Mouse (Mus musculus) ovary, adult 18-20 months (tissue): ENCODE measurements around the gene Safb2.

Experiments used
- DNase-seq: peaks from one replicate; pipeline ENCODE4 v3.0.0; 2022; ENCODE audit warnings: low spot score, mixed read lengths

Gene Safb2

DNA sequence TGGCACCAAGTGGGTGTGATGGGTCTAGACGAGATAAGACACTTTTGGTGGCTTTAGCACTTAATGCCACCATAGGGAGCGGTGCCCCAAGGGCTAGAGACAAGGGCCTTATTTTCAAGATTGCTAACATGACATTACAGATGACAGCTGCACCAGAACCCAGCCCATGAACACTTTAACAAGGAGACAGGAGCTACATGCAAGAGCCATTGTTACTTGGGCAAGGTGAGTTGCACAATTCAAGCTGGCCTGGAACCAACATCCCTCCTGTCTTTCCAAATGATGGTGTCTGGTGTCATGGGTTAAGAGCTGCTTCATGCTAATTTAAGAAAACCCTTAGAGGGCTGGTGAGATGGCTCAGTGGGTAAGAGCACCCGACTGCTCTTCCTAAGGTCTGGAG lies 25.0 kb downstream of the Safb2 start:
- DNase-seq: no peak

GRCm38 (mm10) chr17:56558448-56558847 lies 25.9 kb downstream of the Safb2 start:
- no peak for DNase-seq

GRCm38 (mm10) chr17:56554122-56554551 lies 30.2 kb downstream of the Safb2 start, which contains the start of gene Gm20219:
Gene Gm20219, minus strand, starts transcription at chr17:56554387.
- DNase-seq: no peak

GRCm38 (mm10) chr17:56552781-56553363 lies 31.5 kb downstream of the Safb2 start:
- no peak for DNase-seq

GRCm38 (mm10) chr17:56551841-56552581 lies 32.4 kb downstream of the Safb2 start:
- peak; percentile 54 for DNase-seq

DNA sequence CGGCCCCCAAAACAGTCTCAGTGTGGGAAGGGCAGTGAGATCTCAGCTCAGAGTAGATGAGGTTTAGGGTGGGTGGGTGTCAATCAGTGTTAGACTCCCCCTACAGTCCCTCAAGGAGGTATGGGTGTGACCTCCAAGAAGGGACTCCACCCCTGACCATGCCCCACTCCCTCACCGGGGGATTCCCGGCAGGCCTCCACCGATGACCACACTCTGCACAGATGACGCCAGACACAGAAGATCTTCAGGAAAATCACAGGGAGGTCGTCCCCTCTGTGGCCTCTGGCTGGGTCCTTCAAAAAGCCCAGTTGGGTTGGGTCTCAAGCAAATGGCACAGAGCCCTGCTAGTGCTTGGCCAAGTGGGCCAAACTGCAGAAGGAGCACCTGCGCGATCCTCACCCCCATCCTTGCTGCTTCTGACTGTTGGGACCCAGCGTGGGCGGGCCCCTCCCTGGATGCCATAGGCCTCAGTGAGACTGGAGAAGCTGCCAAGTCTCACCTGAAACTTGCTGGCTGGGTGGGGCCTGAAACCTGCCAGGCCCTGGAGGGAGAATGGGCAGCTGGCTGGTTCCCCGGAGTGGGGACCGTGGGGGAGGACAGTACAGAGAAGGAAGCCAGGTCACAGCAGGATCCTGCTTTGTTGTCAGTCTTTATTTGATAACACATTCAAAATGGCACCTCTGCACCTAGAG lies 33.5 kb downstream of the Safb2 start:
- DNase-seq: no peak

DNA sequence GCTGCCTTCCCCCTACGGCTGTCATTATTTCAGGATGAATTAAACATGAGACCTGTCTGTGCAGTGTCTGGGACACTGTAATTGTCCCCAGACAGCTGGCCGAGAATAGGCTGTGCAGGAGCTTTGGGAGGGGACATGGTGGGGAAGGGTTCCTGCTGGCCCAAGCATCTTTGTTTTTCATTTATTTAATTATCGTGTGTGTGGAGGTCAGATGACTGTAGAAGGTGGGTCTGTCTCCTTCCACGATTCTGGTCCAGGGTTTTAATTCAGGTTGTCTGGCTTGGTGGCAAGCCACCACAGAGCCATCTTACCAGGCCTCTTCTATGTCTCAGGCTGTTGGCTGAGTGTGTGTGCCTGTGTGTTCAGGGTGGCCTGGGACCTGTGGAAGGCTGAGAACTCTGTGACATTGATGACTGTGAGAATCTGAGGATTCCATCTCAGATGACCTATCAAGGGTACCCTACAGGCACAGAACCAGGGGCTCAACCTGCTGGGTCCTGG lies 35.7 kb downstream of the Safb2 start:
- DNase-seq: no peak

GRCm38 (mm10) chr17:56547846-56548604 lies 36.4 kb downstream of the Safb2 start:
- no peak for DNase-seq

GRCm38 (mm10) chr17:56547116-56547845 lies 37.1 kb downstream of the Safb2 start:
- DNase-seq: no peak

- no peak for DNase-seq
These were observed 37.8 kb downstream of the Safb2 start for GRCm38 (mm10) chr17:56546576-56546975.

DNA sequence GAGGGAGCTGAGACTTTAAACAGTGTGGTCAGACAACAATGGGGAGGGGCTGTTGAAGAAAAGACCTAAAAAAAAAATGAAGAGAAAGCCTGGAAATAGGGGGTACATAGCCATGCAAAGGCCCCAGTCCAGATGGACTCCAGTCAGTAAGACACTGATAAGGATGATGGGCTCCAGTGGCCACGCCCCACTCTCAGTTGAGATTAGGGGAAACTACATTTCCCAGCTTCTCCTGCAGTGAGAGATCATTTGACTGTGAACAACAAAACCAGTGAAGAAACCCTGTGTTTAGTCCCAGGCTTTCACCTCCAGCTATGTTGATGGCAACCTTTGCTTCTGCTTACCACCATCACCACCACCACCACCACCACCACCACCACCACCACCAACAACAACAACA lies 38.4 kb downstream of the Safb2 start:
- no peak for DNase-seq

DNA sequence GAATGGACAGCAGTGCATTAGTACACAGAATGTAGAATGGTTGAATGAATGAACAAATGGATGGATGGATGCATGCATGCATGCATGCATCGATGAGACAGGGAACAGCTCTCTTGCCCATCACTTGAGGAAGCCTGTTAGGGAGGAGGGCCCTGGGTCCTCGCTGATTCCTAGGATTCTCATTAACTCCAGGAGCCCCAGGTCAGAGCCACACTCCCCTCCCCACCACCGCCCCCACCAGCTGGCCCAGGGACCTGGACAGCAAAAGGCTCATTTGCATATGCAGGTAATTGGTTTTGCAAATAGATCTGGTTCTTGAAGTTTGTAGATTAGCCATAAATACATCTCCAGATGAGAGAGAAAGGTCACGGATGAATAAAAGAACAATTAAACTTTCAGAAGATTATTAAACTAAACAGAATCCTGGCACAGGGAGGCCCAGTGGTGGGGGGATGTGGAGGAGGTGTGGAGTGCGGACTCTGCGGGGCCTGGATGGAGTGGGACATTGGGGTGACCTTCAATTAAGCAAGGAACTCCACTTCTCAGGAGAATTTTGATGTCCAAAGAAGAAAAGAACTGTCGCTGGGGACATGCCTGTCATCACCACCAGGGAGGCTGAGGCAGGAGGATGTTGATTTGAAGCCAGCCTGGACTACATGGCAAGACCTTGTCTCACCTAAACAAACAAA lies 39.5 kb downstream of the Safb2 start:
- DNase-seq: no peak

GRCm38 (mm10) chr17:56543684-56544224 lies 40.6 kb downstream of the Safb2 start:
- no peak for DNase-seq

DNA sequence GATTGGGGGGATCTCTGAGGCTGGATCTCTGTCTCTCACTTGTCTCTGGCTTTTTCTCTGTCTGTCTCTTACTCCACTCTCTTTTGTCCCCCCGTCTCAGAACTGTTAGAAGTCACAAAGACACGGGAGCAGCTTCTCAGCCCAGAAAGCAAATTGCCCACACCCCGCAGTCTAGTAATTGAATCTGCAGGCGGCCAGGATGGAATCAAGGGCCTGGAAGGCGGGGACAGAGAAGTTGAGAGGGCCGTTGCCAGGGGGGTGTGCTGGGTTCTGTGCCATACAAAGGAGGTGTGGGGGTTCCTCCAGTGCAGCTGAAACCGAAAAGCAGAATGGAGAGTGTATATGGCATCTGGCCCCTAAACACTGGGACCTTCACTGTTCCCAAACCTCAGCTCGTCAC lies 41.6 kb downstream of the Safb2 start:
- DNase-seq: no peak

- no peak for DNase-seq
These were observed 43.8 kb downstream of the Safb2 start for GRCm38 (mm10) chr17:56540562-56540975.

GRCm38 (mm10) chr17:56537912-56538311 lies 46.5 kb downstream of the Safb2 start:
- no peak for DNase-seq

GRCm38 (mm10) chr17:56536874-56537273 lies 47.5 kb downstream of the Safb2 start:
- DNase-seq: no peak

- DNase-seq: no peak
These were observed 48.2 kb downstream of the Safb2 start for GRCm38 (mm10) chr17:56536192-56536591.

GRCm38 (mm10) chr17:56524943-56525342 lies 59.4 kb downstream of the Safb2 start:
- DNase-seq: no peak

DNA sequence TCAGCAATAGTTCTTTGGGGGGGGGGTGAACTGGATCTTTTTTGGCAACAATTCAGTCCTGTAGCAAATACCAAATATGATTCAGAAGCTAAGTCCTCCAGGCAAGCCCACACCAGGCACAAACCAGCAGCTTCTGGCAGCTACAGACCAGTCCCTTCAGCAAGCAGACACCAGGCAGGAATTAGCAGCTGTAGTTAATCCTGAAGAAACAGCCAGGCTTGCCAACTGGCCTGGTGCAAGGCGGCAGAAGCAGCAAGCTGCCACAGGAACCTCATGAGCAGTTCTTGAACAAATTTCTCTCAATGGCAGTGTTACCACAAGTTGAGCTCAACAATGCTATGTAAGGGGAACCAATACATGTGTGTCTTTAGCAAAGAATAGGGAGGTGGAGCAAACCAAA lies 61.6 kb downstream of the Safb2 start:
- no peak for DNase-seq
